Mouse (Mus musculus) CH12.LX (cell line): ENCODE measurements around the gene Ifi207. TPM values are rescaled to one million over a fixed set of nuclear protein-coding genes. Genes with fewer than 3 reads are reported as not detected.
"Not testable (repeated sequence)": the region's sequence is repeated elsewhere in the genome, so short reads cannot be mapped to it uniquely, and the experiment has no call there.

Experiments used
- DNase-seq: peaks from one replicate; pipeline ENCODE4 v3.0.0-alpha.2; 2013; ENCODE audit errors: extremely low read depth
- H3K27ac ChIP-seq: 2 replicates; pipeline ENCODE4 v1.5.1; 2012; ENCODE audit warnings: low read depth, mild to moderate bottlenecking, control low read depth, moderate library complexity; ENCODE audit not compliant: insufficient read depth
- H3K27me3 ChIP-seq: replicated peaks from 2 replicates; pipeline ENCODE3; 2012; ENCODE audit warnings: inconsistent platforms
- H3K36me3 ChIP-seq, 2 experiments: replicated peaks in 1 of 2; 2 replicates each; pipeline versions ENCODE3 to v1.6.1; 2012; ENCODE audit warnings: inconsistent platforms in 1 of 2, low read length in 1 of 2, mild to moderate bottlenecking in 1 of 2, mixed read lengths in 1 of 2, moderate library complexity in 1 of 2; ENCODE audit not compliant: control insufficient read depth in 1 of 2, insufficient read depth in 1 of 2
- H3K4me1 ChIP-seq, 2 experiments: 2 replicates each; pipeline ENCODE4 v1.6.1; 2012; ENCODE audit warnings: inconsistent platforms in 1 of 2, moderate library complexity in 1 of 2; ENCODE audit not compliant: insufficient read depth in 2 of 2, control insufficient read depth in 1 of 2
- H3K4me2 ChIP-seq: 2 replicates; pipeline ENCODE4 v1.6.1; 2012; ENCODE audit warnings: low read depth, mild to moderate bottlenecking, control low read depth; ENCODE audit not compliant: poor library complexity, insufficient read depth, severe bottlenecking
- H3K4me3 ChIP-seq, 3 experiments: fragments of 150-350 bp in 1 of 3; sonication (generic) in 1 of 3; replicated peaks in 1 of 3; 2 replicates each; pipeline versions ENCODE3 to v1.5.1; 2011 to 2012; ENCODE audit warnings: low read depth in 2 of 3, low read length in 2 of 3, mild to moderate bottlenecking in 2 of 3, moderate library complexity in 2 of 3, control low read depth in 1 of 3, improper control_type of control experiment in 1 of 3, inconsistent platforms in 1 of 3, mixed read lengths in 1 of 3; ENCODE audit not compliant: poor library complexity in 1 of 3
- H3K79me2 ChIP-seq: replicated peaks from 2 replicates; pipeline ENCODE4 v1.6.1; 2012; ENCODE audit warnings: mild to moderate bottlenecking, moderate library complexity; ENCODE audit not compliant: control insufficient read depth, poor library complexity, insufficient read depth, severe bottlenecking; ENCODE audit errors: extremely low read depth
- H3K9ac ChIP-seq: 2 replicates; pipeline ENCODE4 v1.6.1; 2012; ENCODE audit warnings: low read depth, mild to moderate bottlenecking, control low read depth, moderate library complexity; ENCODE audit not compliant: insufficient read depth
- H3K9me3 ChIP-seq: replicated peaks from 2 replicates; pipeline ENCODE3; 2012; ENCODE audit warnings: low read length, inconsistent platforms, mixed read lengths
- BHLHE40 ChIP-seq: IDR thresholded peaks from 2 replicates; pipeline ENCODE4 v1.6.1; 2011; ENCODE audit warnings: mild to moderate bottlenecking, low read depth, low read length, improper control_type of control experiment
- E2F4 ChIP-seq: IDR thresholded peaks from 2 replicates; pipeline ENCODE4 v1.6.1; 2011; ENCODE audit warnings: low read depth, low read length, improper control_type of control experiment; ENCODE audit not compliant: insufficient replicate concordance
- EP300 ChIP-seq: IDR thresholded peaks from 2 replicates; pipeline ENCODE4 v1.6.1; 2011; ENCODE audit warnings: low read length, improper control_type of control experiment
- ETS1 ChIP-seq: conservative IDR thresholded peaks from 2 replicates; pipeline ENCODE4 v1.6.1; 2012; ENCODE audit warnings: low read depth, mild to moderate bottlenecking, inconsistent platforms, low read length, improper control_type of control experiment, moderate library complexity
- IRF4 ChIP-seq: IDR thresholded peaks from 2 replicates; pipeline ENCODE4 v1.6.1; 2014; ENCODE audit warnings: low read depth, mild to moderate bottlenecking, inconsistent platforms, low read length, improper control_type of control experiment
- MAFK ChIP-seq: IDR thresholded peaks from 2 replicates; pipeline ENCODE4 v1.6.1; 2011; ENCODE audit warnings: low read length, improper control_type of control experiment; ENCODE audit not compliant: insufficient replicate concordance
- MYC ChIP-seq: IDR thresholded peaks from 2 replicates; pipeline ENCODE4 v1.6.1; 2011; ENCODE audit warnings: low read depth, mild to moderate bottlenecking, improper control_type of control experiment, low read length
- RAD21 ChIP-seq: IDR thresholded peaks from 2 replicates; pipeline ENCODE4 v1.6.1; 2011; ENCODE audit warnings: low read depth, mild to moderate bottlenecking, low read length, improper control_type of control experiment, moderate library complexity
- TCF12 ChIP-seq: IDR thresholded peaks from 2 replicates; pipeline ENCODE4 v1.6.1; 2014; ENCODE audit warnings: low read depth, mild to moderate bottlenecking, inconsistent platforms, low read length, improper control_type of control experiment
- ZNF384 ChIP-seq: IDR thresholded peaks from 2 replicates; pipeline ENCODE4 v1.6.1; 2012; ENCODE audit warnings: low read depth, low read length, improper control_type of control experiment, inconsistent platforms
- dilution Hi-C: fragments of 300-500 bp; cut with MboI; formaldehyde crosslinking; loops from 2 replicates; pipeline ENCODE4 v1.14.3; 2020; ENCODE audit warnings: low sequenced_read_pairs; ENCODE audit not compliant: extremely low pct_unique_long_range_greater_than_20kb, extremely low pct_ligation_motif_present
- in situ Hi-C: fragments of 300-500 bp; cut with MboI; formaldehyde crosslinking; loops from 3 replicates; pipeline ENCODE4 v1.14.3; 2019; ENCODE audit warnings: low sequenced_read_pairs, low pct_ligation_motif_present, low pct_unique_long_range_greater_than_20kb, mixed read lengths
- polyA plus RNA-seq: library from polyadenylated mRNA; unstranded; fragments of >175 nt; gene quantifications from 2 replicates; pipeline ENCODE4 v1.2.1, GENCODE M21; 2012; ENCODE audit warnings: low read depth; ENCODE audit not compliant: insufficient read length
- total RNA-seq, 2 experiments: library from RNA; depleted of rRNA; stranded (reverse); fragments of 300-350 nt in 1 of 2; fragments of >200 nt in 1 of 2; gene quantifications; 2 replicates each; pipeline ENCODE4 v1.2.3; 2012 to 2014

The Ifi207 gene
- total and polyA plus RNA-seq, 3 experiments, result 2.1 to 11.9 (median 3.4) TPM

- in situ Hi-C loops, H3K9me3 ChIP-seq, dilution Hi-C loops, H3K9ac ChIP-seq, H3K27ac ChIP-seq, H3K36me3 ChIP-seq, DNase-seq, H3K4me1 ChIP-seq, H3K4me2 ChIP-seq, H3K27me3 ChIP-seq, H3K79me2 ChIP-seq, H3K4me3 ChIP-seq: not testable (repeated sequence)
These were observed 31.9 kb upstream of the Ifi207 start for GRCm38 (mm10) chr1:173773457-173773856.

GRCm38 (mm10) chr1:173766848-173767617 lies 25.5 kb upstream of the Ifi207 start, which contains the start of gene Ifi204:
Gene Ifi204 (minus strand): TSS chr1:173766943.
- H3K9ac ChIP-seq, H3K27ac ChIP-seq, H3K79me2 ChIP-seq, H3K4me1 ChIP-seq, dilution Hi-C loops, H3K4me3 ChIP-seq, in situ Hi-C loops, H3K9me3 ChIP-seq, H3K36me3 ChIP-seq, H3K27me3 ChIP-seq: not testable (repeated sequence)
- H3K4me2 ChIP-seq, result peak within 1 kb of the TSS; percentile 50; the same call in 1 of the 2 replicates
- DNase-seq, result peak; percentile 6
- TF ChIP-seq ZNF384, result peak; percentile 76
- TF ChIP-seq IRF4, result peak; percentile 53
- peak; percentile 93 for TF ChIP-seq MAFK
- TF ChIP-seq ETS1, result peak; percentile 27; the same call in 1 of the 2 replicates

- H3K4me1 ChIP-seq, H3K9ac ChIP-seq, H3K27me3 ChIP-seq, H3K4me2 ChIP-seq, in situ Hi-C loops, H3K36me3 ChIP-seq, H3K4me3 ChIP-seq, H3K79me2 ChIP-seq, dilution Hi-C loops, DNase-seq, H3K9me3 ChIP-seq, H3K27ac ChIP-seq: not testable (repeated sequence)
These were observed 18.5 kb upstream of the Ifi207 start for GRCm38 (mm10) chr1:173760032-173760431.

GRCm38 (mm10) chr1:173742262-173742661 lies 715 bp upstream of the Ifi207 start:
- H3K4me1 ChIP-seq, result peaks cover 3 to 27% of the 10 kb centered on the region in 2 experiments; a peak in 3 of 4 replicates
- H3K4me2 ChIP-seq, result peak overlapping the region; percentile 59; the same call in 1 of the 2 replicates
- in situ Hi-C loops (no loop called here), dilution Hi-C loops (no loop called here)
- no peaks in the 10 kb centered on the region for H3K36me3 ChIP-seq
- H3K27ac ChIP-seq, result no peak overlapping the region
- no peak overlapping the region for H3K4me3 ChIP-seq
- no peaks in the 10 kb centered on the region for H3K9me3 ChIP-seq
- no peaks in the 10 kb centered on the region for H3K27me3 ChIP-seq
- TF ChIP-seq MAFK (no peak), TCF12 (peak; percentile 63), RAD21 (no peak), IRF4 (peak; percentile 63; the same call in 1 of the 2 replicates), BHLHE40 (peak; percentile 52; the same call in 1 of the 2 replicates), EP300 (peak; percentile 65; the same call in 1 of the 2 replicates), MYC (0 out of 2 replicates have a peak, but pooled peaks have one; percentile 18), E2F4 (no peak), ETS1 (peak; percentile 83)
- peak; percentile 59 for DNase-seq
- peaks cover 2% of the 10 kb centered on the region; the same call in 1 of the 2 replicates for H3K79me2 ChIP-seq
- H3K9ac ChIP-seq, result no peak overlapping the region
